Mouse (Mus musculus): ENCODE results near the gene Mcm2. TPM values are rescaled to one million over a fixed set of nuclear protein-coding genes. Genes with fewer than 3 reads are reported as not detected.

Mcm2 gene
- polyA plus RNA-seq, 1 experiment from 2014 or later = 53.6 TPM

DNA sequence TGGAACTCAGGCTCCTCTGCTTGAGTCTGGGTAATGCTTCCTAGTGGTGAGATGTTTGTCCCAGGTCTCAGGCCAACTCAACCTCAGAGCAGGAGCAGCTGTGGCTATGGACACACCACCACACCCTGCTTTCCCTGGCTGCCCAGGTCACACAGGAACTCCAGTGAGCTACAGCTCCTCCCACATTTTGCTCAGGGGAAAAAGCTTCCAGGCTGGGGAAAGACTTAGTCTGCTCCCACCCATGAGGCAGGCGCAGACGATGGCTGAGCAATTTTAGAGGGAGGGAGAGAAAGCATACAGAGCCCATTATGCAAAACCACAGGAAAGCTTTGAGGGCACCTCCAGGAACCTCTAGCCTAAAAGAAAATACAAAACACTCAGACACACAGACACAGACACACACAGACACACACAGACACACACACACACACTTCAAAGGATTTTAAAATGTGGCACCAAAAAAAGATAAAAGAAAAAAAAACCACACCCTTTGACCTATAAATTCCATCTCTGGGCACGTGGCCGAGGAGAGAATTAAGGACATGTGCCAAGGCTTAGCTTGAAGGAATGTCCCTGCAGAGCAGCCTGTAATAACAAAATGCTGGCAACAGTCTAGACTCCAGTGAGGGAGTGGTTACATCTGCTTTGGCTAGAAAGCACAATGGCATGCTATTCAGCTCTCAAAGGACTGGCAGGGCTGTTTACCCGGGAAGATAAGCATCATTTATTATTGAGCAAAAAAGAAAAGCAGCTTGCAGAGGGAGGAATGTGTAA, 26.1 kb upstream of the Mcm2 start:
- H3K36me3 ChIP-seq (replicated peaks; ENCODE audit: insufficient read depth, low read length) = no peaks in the 10 kb centered on the region
- no peak overlapping the region for H3K27ac ChIP-seq (ENCODE audit: low read depth)
- H3K27me3 ChIP-seq (ENCODE audit: insufficient read depth, low read length) = no peaks in the 10 kb centered on the region
- no peak for TF ChIP-seq EP300 (IDR thresholded peaks at IDR 0.05; ENCODE audit: low read depth)
- TF ChIP-seq CTCF (IDR thresholded peaks at IDR 0.05; ENCODE audit: low read depth) = no peak
- no peak overlapping the region for H3K9ac ChIP-seq (replicated peaks)
- ATAC-seq (no peak), DNase-seq (no peak)
- 31% methylated on average over 5 of the region's 5 CpGs for WGBS (ENCODE audit: insufficient replicate concordance)
- H3K4me3 ChIP-seq (ENCODE audit: low read depth, low read length) = no peak overlapping the region
- H3K4me1 ChIP-seq (ENCODE audit: insufficient read depth) = no peaks in the 10 kb centered on the region
- no peak overlapping the region for H3K4me2 ChIP-seq (ENCODE audit: low read depth, low read length)
- no peaks in the 10 kb centered on the region for H3K9me3 ChIP-seq (ENCODE audit: low read length)

DNA sequence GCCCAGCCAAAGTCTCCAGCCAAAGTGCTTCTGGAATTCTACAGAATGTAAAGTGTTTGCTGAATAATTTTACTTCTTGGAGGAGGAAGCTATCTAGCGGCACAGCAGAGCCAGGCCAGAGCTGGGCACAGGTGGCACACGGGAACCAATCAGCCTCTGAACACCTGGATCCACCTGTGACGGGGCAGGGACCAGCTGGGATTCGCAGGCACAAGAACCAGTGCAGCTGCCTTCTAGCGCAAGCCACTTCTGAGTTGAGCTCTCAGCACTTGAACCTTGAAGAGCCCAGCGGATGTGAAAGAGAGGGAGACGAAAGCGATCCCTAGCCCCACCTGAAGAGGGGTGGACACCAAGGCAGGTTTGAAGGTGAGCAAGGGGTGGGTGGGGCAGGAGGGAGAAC, 20.2 kb upstream of the Mcm2 start:
- H3K9me3 ChIP-seq (ENCODE audit: low read length) = no peaks in the 10 kb centered on the region
- ATAC-seq = no peak
- H3K4me1 ChIP-seq (ENCODE audit: insufficient read depth) = peaks cover 17% of the 10 kb centered on the region
- no peak overlapping the region for H3K9ac ChIP-seq (replicated peaks)
- no peak overlapping the region for H3K4me2 ChIP-seq (ENCODE audit: low read depth, low read length)
- H3K4me3 ChIP-seq (ENCODE audit: low read depth, low read length) = no peak overlapping the region
- 85% methylated on average over 8 of the region's 8 CpGs for WGBS (ENCODE audit: insufficient replicate concordance)
- H3K36me3 ChIP-seq (replicated peaks; ENCODE audit: insufficient read depth, low read length) = no peaks in the 10 kb centered on the region
- H3K27me3 ChIP-seq (ENCODE audit: insufficient read depth, low read length) = no peaks in the 10 kb centered on the region
- DNase-seq = no peak
- TF ChIP-seq CTCF (IDR thresholded peaks at IDR 0.05; ENCODE audit: low read depth) (no peak), EP300 (IDR thresholded peaks at IDR 0.05; ENCODE audit: low read depth) (no peak)
- no peak overlapping the region for H3K27ac ChIP-seq (ENCODE audit: low read depth)

DNA sequence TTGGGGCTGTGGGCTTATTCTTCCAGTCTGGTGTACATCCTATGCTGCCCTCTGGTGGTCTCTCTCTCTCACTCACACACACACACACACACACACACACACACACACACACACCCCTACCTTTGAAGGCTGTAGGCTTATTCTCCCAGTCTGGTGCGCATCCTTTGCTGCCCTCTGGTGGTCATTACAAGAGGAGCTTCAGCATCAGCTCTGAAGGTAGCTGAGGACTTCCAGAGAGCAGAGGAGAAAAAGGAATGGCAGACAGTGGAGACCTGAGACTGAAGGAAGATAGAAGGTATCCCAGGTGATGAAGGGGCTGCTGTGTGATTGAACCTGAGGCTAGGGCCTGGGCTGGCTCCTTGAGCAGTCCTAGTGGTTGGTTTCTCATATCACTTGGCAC, 17.6 kb upstream of the Mcm2 start:
- H3K27ac ChIP-seq (ENCODE audit: low read depth) = peak overlapping the region; percentile 89
- no peaks in the 10 kb centered on the region for H3K9me3 ChIP-seq (ENCODE audit: low read length)
- WGBS (ENCODE audit: insufficient replicate concordance) = 61% methylated on average over 1 of the region's 1 CpGs
- 0 out of 2 replicates have a peak overlapping the region, but pooled peaks have one; percentile 3 for H3K4me3 ChIP-seq (ENCODE audit: low read depth, low read length)
- TF ChIP-seq CTCF (IDR thresholded peaks at IDR 0.05; ENCODE audit: low read depth) (peak; percentile 96), EP300 (IDR thresholded peaks at IDR 0.05; ENCODE audit: low read depth) (no peak)
- ATAC-seq = peak; percentile 66
- peak overlapping the region; percentile 60 for H3K4me2 ChIP-seq (ENCODE audit: low read depth, low read length)
- peaks cover 22% of the 10 kb centered on the region for H3K4me1 ChIP-seq (ENCODE audit: insufficient read depth)
- H3K9ac ChIP-seq (replicated peaks) = no peak overlapping the region
- no peaks in the 10 kb centered on the region for H3K27me3 ChIP-seq (ENCODE audit: insufficient read depth, low read length)
- H3K36me3 ChIP-seq (replicated peaks; ENCODE audit: insufficient read depth, low read length) = peaks cover 11% of the 10 kb centered on the region
- peak; percentile 63 for DNase-seq

DNA sequence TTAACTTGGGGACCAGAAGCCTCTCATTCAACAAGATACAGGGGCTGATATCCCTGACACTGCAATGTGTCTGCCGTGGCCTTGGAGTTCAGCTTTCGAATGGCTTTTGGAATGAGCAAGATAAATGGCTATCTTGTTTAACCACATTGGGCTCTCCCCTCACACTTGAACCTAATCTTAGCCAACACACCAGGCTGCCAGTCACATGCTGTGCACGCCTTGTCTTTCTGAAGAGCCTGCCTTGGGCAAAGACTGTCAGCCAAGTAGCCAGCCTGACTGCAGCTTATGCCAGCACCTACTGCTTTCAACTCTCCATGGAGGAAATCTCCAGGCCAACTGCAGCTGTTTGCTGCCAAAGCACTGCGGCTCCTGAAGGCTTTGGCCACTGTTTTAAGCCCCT, 16.9 kb upstream of the Mcm2 start:
- H3K36me3 ChIP-seq (replicated peaks; ENCODE audit: insufficient read depth, low read length) = peaks cover 17% of the 10 kb centered on the region
- TF ChIP-seq CTCF (IDR thresholded peaks at IDR 0.05; ENCODE audit: low read depth) = no peak
- peak; percentile 100 for TF ChIP-seq EP300 (IDR thresholded peaks at IDR 0.05; ENCODE audit: low read depth)
- H3K9me3 ChIP-seq (ENCODE audit: low read length) = no peaks in the 10 kb centered on the region
- 50% methylated on average over 4 of the region's 4 CpGs for WGBS (ENCODE audit: insufficient replicate concordance)
- no peak overlapping the region for H3K4me3 ChIP-seq (ENCODE audit: low read depth, low read length)
- no peaks in the 10 kb centered on the region for H3K27me3 ChIP-seq (ENCODE audit: insufficient read depth, low read length)
- H3K9ac ChIP-seq (replicated peaks) = no peak overlapping the region; the same call in 1 of the 2 replicates
- H3K4me1 ChIP-seq (ENCODE audit: insufficient read depth) = peaks cover 22% of the 10 kb centered on the region
- peak; percentile 97 for ATAC-seq
- peak; percentile 67 for DNase-seq
- peak overlapping the region; percentile 60 for H3K4me2 ChIP-seq (ENCODE audit: low read depth, low read length)
- peak overlapping the region; percentile 89 for H3K27ac ChIP-seq (ENCODE audit: low read depth)

DNA sequence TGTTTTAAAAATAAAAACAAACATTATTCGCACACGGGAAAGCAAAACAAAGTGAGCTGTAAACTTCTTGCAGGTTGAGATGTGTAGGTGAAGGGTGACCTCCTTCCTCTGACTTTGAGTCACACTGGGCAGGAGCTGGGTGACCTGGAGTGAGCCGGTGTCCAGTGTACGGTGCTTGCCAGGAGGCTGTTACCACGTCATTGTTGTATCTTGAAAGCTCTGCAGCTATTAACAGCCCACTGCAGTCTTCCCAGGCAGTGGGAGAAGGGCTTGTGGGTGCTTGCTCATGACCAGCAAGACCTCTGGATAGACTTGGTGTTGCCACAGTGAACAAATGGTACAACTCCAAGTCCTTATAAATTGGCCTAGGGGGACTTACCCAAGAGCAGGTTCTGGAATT, 16.2 kb upstream of the Mcm2 start:
- Histone ChIP-seq H3K4me2 (ENCODE audit: low read depth, low read length) (peak overlapping the region; percentile 60), H3K4me3 (ENCODE audit: low read depth, low read length) (no peak overlapping the region), H3K36me3 (replicated peaks; ENCODE audit: insufficient read depth, low read length) (peaks cover 25% of the 10 kb centered on the region), H3K9me3 (ENCODE audit: low read length) (no peaks in the 10 kb centered on the region), H3K27ac (ENCODE audit: low read depth) (peak overlapping the region; percentile 89), H3K27me3 (ENCODE audit: insufficient read depth, low read length) (no peaks in the 10 kb centered on the region), H3K4me1 (ENCODE audit: insufficient read depth) (peaks cover 22% of the 10 kb centered on the region), H3K9ac (replicated peaks) (no peak overlapping the region)
- DNase-seq (no peak), ATAC-seq (no peak)
- WGBS (ENCODE audit: insufficient replicate concordance) = 78% methylated on average over 5 of the region's 5 CpGs
- TF ChIP-seq CTCF (IDR thresholded peaks at IDR 0.05; ENCODE audit: low read depth) (no peak), EP300 (IDR thresholded peaks at IDR 0.05; ENCODE audit: low read depth) (no peak)

DNA sequence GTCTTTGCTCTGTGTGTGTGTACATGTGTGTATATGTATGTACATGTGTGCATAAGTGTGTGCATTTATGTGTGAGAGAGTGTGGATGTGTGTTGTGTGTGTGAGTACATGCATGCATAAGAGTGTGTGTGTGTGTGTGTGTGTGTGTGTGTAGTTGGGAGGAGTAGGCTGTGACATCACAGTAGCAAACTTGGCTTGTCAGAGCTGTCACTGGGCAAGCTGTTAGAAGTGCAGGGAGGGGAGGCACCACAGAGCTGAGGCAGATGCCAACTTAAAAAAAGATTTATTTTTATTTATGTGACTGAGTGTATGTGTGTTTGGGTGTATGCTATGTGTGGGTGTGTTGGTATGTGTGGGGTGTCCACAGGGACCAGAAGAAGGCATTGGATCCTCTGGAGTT, 14.9 kb upstream of the Mcm2 start:
- Histone ChIP-seq H3K4me2 (ENCODE audit: low read depth, low read length) (no peak overlapping the region), H3K9ac (replicated peaks) (no peak overlapping the region), H3K27me3 (ENCODE audit: insufficient read depth, low read length) (no peaks in the 10 kb centered on the region), H3K4me3 (ENCODE audit: low read depth, low read length) (no peak overlapping the region), H3K4me1 (ENCODE audit: insufficient read depth) (peaks cover 22% of the 10 kb centered on the region), H3K27ac (ENCODE audit: low read depth) (no peak overlapping the region), H3K36me3 (replicated peaks; ENCODE audit: insufficient read depth, low read length) (peaks cover 33% of the 10 kb centered on the region), H3K9me3 (ENCODE audit: low read length) (no peaks in the 10 kb centered on the region)
- DNase-seq (no peak), ATAC-seq (no peak)
- TF ChIP-seq EP300 (IDR thresholded peaks at IDR 0.05; ENCODE audit: low read depth) = no peak
- TF ChIP-seq CTCF (IDR thresholded peaks at IDR 0.05; ENCODE audit: low read depth) = no peak
